Mouse (Mus musculus): Measurements from ENCODE around the gene Map3k14.

Gene Map3k14

GRCm38 (mm10) chr11:103193825-103194168 lies 73.5 kb downstream of the Map3k14 start:
- Histone ChIP-seq H3K9me3 (ENCODE audit: low read length) (no peaks in the 10 kb centered on the region), H3K4me1 (replicated peaks; ENCODE audit: low read depth, low read length) (peaks cover 50% of the 10 kb centered on the region), H3K4me3 (replicated peaks; ENCODE audit: low read length) (peak overlapping the region; percentile 70), H3K27me3 (ENCODE audit: insufficient read depth, low read length) (peaks cover 90% of the 10 kb centered on the region), H3K36me3 (ENCODE audit: insufficient read depth, low read length) (peaks cover 24% of the 10 kb centered on the region)
- TF ChIP-seq POU5F1 (IDR thresholded peaks at IDR 0.05; ENCODE audit: borderline replicate concordance, low read length) (no peak), NANOG (IDR thresholded peaks at IDR 0.05; ENCODE audit: borderline replicate concordance, low read length) (no peak), CTCF (conservative IDR thresholded peaks at IDR 0.05; ENCODE audit: low read length) (no peak)

GRCm38 (mm10) chr11:103192956-103193824 lies 74.1 kb downstream of the Map3k14 start:
- no peak for TF ChIP-seq NANOG (IDR thresholded peaks at IDR 0.05; ENCODE audit: borderline replicate concordance, low read length)
- TF ChIP-seq POU5F1 (IDR thresholded peaks at IDR 0.05; ENCODE audit: borderline replicate concordance, low read length), result no peak
- no peak for TF ChIP-seq CTCF (conservative IDR thresholded peaks at IDR 0.05; ENCODE audit: low read length)
- H3K27me3 ChIP-seq (ENCODE audit: insufficient read depth, low read length), result peaks cover 84% of the 10 kb centered on the region
- H3K4me1 ChIP-seq (replicated peaks; ENCODE audit: low read depth, low read length), result peaks cover 44% of the 10 kb centered on the region
- peaks cover 24% of the 10 kb centered on the region for H3K36me3 ChIP-seq (ENCODE audit: insufficient read depth, low read length)
- peak overlapping the region; percentile 70 for H3K4me3 ChIP-seq (replicated peaks; ENCODE audit: low read length)
- no peaks in the 10 kb centered on the region for H3K9me3 ChIP-seq (ENCODE audit: low read length)

GRCm38 (mm10) chr11:103192230-103192955 lies 74.9 kb downstream of the Map3k14 start:
- H3K36me3 ChIP-seq (ENCODE audit: insufficient read depth, low read length), result peaks cover 23% of the 10 kb centered on the region
- H3K4me1 ChIP-seq (replicated peaks; ENCODE audit: low read depth, low read length), result peaks cover 38% of the 10 kb centered on the region
- no peak for TF ChIP-seq CTCF (conservative IDR thresholded peaks at IDR 0.05; ENCODE audit: low read length)
- TF ChIP-seq POU5F1 (IDR thresholded peaks at IDR 0.05; ENCODE audit: borderline replicate concordance, low read length), result no peak
- H3K9me3 ChIP-seq (ENCODE audit: low read length), result no peaks in the 10 kb centered on the region
- H3K27me3 ChIP-seq (ENCODE audit: insufficient read depth, low read length), result peaks cover 77% of the 10 kb centered on the region
- H3K4me3 ChIP-seq (replicated peaks; ENCODE audit: low read length), result peak overlapping the region; percentile 70

GRCm38 (mm10) chr11:103184891-103185290 lies 82.4 kb downstream of the Map3k14 start:
- H3K27me3 ChIP-seq (ENCODE audit: insufficient read depth, low read length), result peaks cover 13% of the 10 kb centered on the region
- TF ChIP-seq POU5F1 (IDR thresholded peaks at IDR 0.05; ENCODE audit: borderline replicate concordance, low read length) (no peak), NANOG (IDR thresholded peaks at IDR 0.05; ENCODE audit: borderline replicate concordance, low read length) (no peak), CTCF (conservative IDR thresholded peaks at IDR 0.05; ENCODE audit: low read length) (peak; percentile 26)
- no peak overlapping the region for H3K4me3 ChIP-seq (replicated peaks; ENCODE audit: low read length)
- H3K36me3 ChIP-seq (ENCODE audit: insufficient read depth, low read length), result no peaks in the 10 kb centered on the region
- H3K4me1 ChIP-seq (replicated peaks; ENCODE audit: low read depth, low read length), result peaks cover 9% of the 10 kb centered on the region; the same call in 1 of the 2 replicates
- no peaks in the 10 kb centered on the region for H3K9me3 ChIP-seq (ENCODE audit: low read length)

GRCm38 (mm10) chr11:103181911-103182310 lies 85.4 kb downstream of the Map3k14 start:
- TF ChIP-seq POU5F1 (IDR thresholded peaks at IDR 0.05; ENCODE audit: borderline replicate concordance, low read length) (no peak), CTCF (conservative IDR thresholded peaks at IDR 0.05; ENCODE audit: low read length) (no peak), NANOG (IDR thresholded peaks at IDR 0.05; ENCODE audit: borderline replicate concordance, low read length) (no peak)
- H3K4me1 ChIP-seq (replicated peaks; ENCODE audit: low read depth, low read length), result peaks cover 26% of the 10 kb centered on the region
- no peaks in the 10 kb centered on the region for H3K36me3 ChIP-seq (ENCODE audit: insufficient read depth, low read length)
- no peak overlapping the region for H3K4me3 ChIP-seq (replicated peaks; ENCODE audit: low read length)
- H3K27me3 ChIP-seq (ENCODE audit: insufficient read depth, low read length), result peaks cover 9% of the 10 kb centered on the region
- H3K9me3 ChIP-seq (ENCODE audit: low read length), result no peaks in the 10 kb centered on the region

- H3K9me3 ChIP-seq (ENCODE audit: low read length), result no peaks in the 10 kb centered on the region
- TF ChIP-seq POU5F1 (IDR thresholded peaks at IDR 0.05; ENCODE audit: borderline replicate concordance, low read length) (no peak), NANOG (IDR thresholded peaks at IDR 0.05; ENCODE audit: borderline replicate concordance, low read length) (no peak), CTCF (conservative IDR thresholded peaks at IDR 0.05; ENCODE audit: low read length) (no peak)
- no peak overlapping the region for H3K4me3 ChIP-seq (replicated peaks; ENCODE audit: low read length)
- peaks cover 9% of the 10 kb centered on the region for H3K27me3 ChIP-seq (ENCODE audit: insufficient read depth, low read length)
- H3K4me1 ChIP-seq (replicated peaks; ENCODE audit: low read depth, low read length), result peaks cover 31% of the 10 kb centered on the region
- H3K36me3 ChIP-seq (ENCODE audit: insufficient read depth, low read length), result no peaks in the 10 kb centered on the region
These were observed 85.9 kb downstream of the Map3k14 start for GRCm38 (mm10) chr11:103181349-103181748.

GRCm38 (mm10) chr11:103180426-103180825 lies 86.8 kb downstream of the Map3k14 start:
- Histone ChIP-seq H3K9me3 (ENCODE audit: low read length) (no peaks in the 10 kb centered on the region), H3K27me3 (ENCODE audit: insufficient read depth, low read length) (peaks cover 9% of the 10 kb centered on the region), H3K36me3 (ENCODE audit: insufficient read depth, low read length) (no peaks in the 10 kb centered on the region), H3K4me3 (replicated peaks; ENCODE audit: low read length) (no peak overlapping the region), H3K4me1 (replicated peaks; ENCODE audit: low read depth, low read length) (peaks cover 40% of the 10 kb centered on the region)
- no peak for TF ChIP-seq NANOG (IDR thresholded peaks at IDR 0.05; ENCODE audit: borderline replicate concordance, low read length)
- TF ChIP-seq POU5F1 (IDR thresholded peaks at IDR 0.05; ENCODE audit: borderline replicate concordance, low read length), result no peak

- Histone ChIP-seq H3K36me3 (ENCODE audit: insufficient read depth, low read length) (no peaks in the 10 kb centered on the region), H3K4me3 (replicated peaks; ENCODE audit: low read length) (no peak overlapping the region), H3K27me3 (ENCODE audit: insufficient read depth, low read length) (peaks cover 11% of the 10 kb centered on the region), H3K4me1 (replicated peaks; ENCODE audit: low read depth, low read length) (peaks cover 57% of the 10 kb centered on the region), H3K9me3 (ENCODE audit: low read length) (no peaks in the 10 kb centered on the region)
- TF ChIP-seq NANOG (IDR thresholded peaks at IDR 0.05; ENCODE audit: borderline replicate concordance, low read length) (no peak), POU5F1 (IDR thresholded peaks at IDR 0.05; ENCODE audit: borderline replicate concordance, low read length) (no peak), CTCF (conservative IDR thresholded peaks at IDR 0.05; ENCODE audit: low read length) (no peak)
These were observed 88.5 kb downstream of the Map3k14 start for GRCm38 (mm10) chr11:103178748-103179147.
